Mouse (Mus musculus) forebrain, embryonic 12.5 days (tissue): ENCODE data around the gene Erg. TPM values are rescaled to one million over a fixed set of nuclear protein-coding genes. Genes with fewer than 3 reads are reported as not detected.

Experiments used
- ATAC-seq: fragments of 200-750 bp; cut with Nextera tagmentation; 2 replicates; pipeline ENCODE4 v1.8.0; 2017; ENCODE audit warnings: moderate TSS enrichment; ENCODE audit not compliant: low FRiP score
- H3K27ac ChIP-seq: fragments of 300-500 bp; sonication (generic); 2 replicates; pipeline ENCODE4 v1.5.1; 2016; ENCODE audit warnings: mild to moderate bottlenecking
- H3K27me3 ChIP-seq: fragments of 300-500 bp; sonication (generic); 2 replicates; pipeline ENCODE4 v1.6.1; 2016; ENCODE audit warnings: mild to moderate bottlenecking
- H3K36me3 ChIP-seq: fragments of 300-500 bp; sonication (generic); replicated peaks from 2 replicates; pipeline ENCODE4 v1.6.1; 2016; ENCODE audit warnings: mild to moderate bottlenecking
- H3K4me1 ChIP-seq: fragments of 300-500 bp; sonication (generic); 2 replicates; pipeline ENCODE4 v1.6.1; 2016
- H3K4me2 ChIP-seq: fragments of 300-500 bp; sonication (generic); 2 replicates; pipeline ENCODE4 v1.6.1; 2016; ENCODE audit warnings: mild to moderate bottlenecking, moderate library complexity
- H3K4me3 ChIP-seq: fragments of 300-500 bp; sonication (generic); replicated peaks from 2 replicates; pipeline ENCODE4 v1.5.1; 2016; ENCODE audit warnings: mild to moderate bottlenecking
- H3K9ac ChIP-seq: fragments of 300-500 bp; sonication (generic); 2 replicates; pipeline ENCODE4 v1.6.1; 2016; ENCODE audit warnings: mild to moderate bottlenecking
- H3K9me3 ChIP-seq: fragments of 300-500 bp; sonication (generic); 2 replicates; pipeline ENCODE4 v1.6.1; 2016
- WGBS: fragments of 180-500 bp; shearing (Covaris S2); methylation state at CpG from one replicate; pipeline ENCODE4 v1.1.7; 2016; 5-methylcytosine and 5-hydroxymethylcytosine counted together
- polyA plus RNA-seq: library from polyadenylated mRNA; unstranded; fragments of >200 nt; fragmentation: Nextera tagmentation; extraction: Ambion mirVana; gene quantifications from 2 replicates; pipeline ENCODE4 v1.2.1, GENCODE M21; 2016

Gene Erg
- polyA plus RNA-seq, 1 experiment from 2014 or later: 3.4 TPM

DNA sequence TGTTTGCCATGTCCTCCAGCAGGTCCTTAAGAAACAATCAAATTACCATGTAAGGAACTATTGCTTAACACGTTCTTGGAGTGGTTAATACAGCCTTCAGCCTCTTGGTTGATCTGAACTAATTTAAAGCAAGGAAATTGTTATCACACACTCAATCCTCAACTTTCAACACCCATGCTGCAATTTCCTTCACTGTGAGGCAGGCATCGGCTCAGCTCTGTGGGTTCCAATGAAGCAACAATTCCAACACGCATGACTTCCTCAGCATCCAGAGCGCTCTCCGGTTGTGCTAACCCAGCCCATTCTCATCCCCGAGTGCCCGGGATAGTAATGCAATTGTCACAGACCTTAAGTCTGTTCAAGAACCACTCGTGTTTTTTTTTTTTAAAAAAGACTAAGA is 121.8 kb downstream of the Erg start:
- Histone ChIP-seq H3K27ac (no peak overlapping the region), H3K9ac (no peak overlapping the region), H3K4me2 (no peak overlapping the region), H3K27me3 (no peaks in the 10 kb centered on the region), H3K36me3 (no peaks in the 10 kb centered on the region), H3K4me3 (no peak overlapping the region), H3K9me3 (no peaks in the 10 kb centered on the region), H3K4me1 (no peaks in the 10 kb centered on the region)
- no peak for ATAC-seq
- WGBS: 70% methylated on average over 8 of the region's 8 CpGs

DNA sequence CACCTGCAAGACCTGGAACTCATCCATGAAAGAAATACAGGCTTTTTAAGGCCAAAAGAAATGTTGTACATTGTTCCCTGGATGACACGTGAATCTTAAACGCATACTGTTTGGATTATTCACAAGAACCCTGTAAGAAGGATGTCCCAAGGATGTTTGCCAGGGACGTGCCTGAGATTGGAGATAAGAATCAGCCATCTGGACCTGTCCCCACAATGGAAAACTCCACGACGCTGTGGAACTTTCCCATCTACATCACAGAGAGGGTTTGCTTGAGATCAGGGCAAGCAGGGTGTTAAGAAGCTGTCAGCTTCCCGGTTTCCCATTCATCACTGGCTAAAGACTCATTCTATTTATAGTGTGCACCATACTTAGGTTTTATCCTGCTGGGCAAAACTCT is 122.6 kb downstream of the Erg start:
- Histone ChIP-seq H3K4me1 (no peaks in the 10 kb centered on the region), H3K27me3 (no peaks in the 10 kb centered on the region), H3K9ac (no peak overlapping the region)

DNA sequence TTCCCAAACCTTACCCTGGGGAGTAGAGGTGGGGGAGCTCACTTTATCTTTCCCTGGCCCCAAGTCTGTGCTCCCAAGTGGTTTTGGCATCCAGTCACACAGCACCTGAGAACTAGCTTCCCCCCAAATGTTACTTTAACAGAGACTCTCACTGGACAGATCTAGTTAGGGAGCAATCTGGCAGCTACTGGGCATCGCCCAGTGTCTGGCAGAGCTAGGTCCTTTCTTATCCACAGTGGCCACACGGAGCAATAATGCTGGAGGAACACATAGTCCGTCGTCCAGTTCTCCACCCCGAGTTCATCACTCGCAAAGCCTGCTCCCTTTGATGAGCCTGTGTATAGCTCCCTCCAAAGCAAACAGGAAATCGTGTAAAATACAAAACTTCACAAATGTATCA is 124.5 kb downstream of the Erg start:
- Histone ChIP-seq H3K27me3 (no peaks in the 10 kb centered on the region), H3K9ac (no peak overlapping the region), H3K36me3 (no peaks in the 10 kb centered on the region), H3K4me3 (no peak overlapping the region), H3K4me1 (no peaks in the 10 kb centered on the region), H3K4me2 (no peak overlapping the region), H3K9me3 (no peaks in the 10 kb centered on the region), H3K27ac (no peak overlapping the region)
- WGBS: 89% methylated on average over 7 of the region's 7 CpGs
- ATAC-seq: no peak

More for the DNA sequence above, 122.6 kb downstream of the Erg start:
- ATAC-seq: no peak
- H3K4me3 ChIP-seq: no peak overlapping the region
- H3K36me3 ChIP-seq: no peaks in the 10 kb centered on the region
- H3K27ac ChIP-seq: no peak overlapping the region
- H3K4me2 ChIP-seq: no peak overlapping the region
- WGBS: 70% methylated on average over 6 of the region's 6 CpGs
- no peaks in the 10 kb centered on the region for H3K9me3 ChIP-seq

DNA sequence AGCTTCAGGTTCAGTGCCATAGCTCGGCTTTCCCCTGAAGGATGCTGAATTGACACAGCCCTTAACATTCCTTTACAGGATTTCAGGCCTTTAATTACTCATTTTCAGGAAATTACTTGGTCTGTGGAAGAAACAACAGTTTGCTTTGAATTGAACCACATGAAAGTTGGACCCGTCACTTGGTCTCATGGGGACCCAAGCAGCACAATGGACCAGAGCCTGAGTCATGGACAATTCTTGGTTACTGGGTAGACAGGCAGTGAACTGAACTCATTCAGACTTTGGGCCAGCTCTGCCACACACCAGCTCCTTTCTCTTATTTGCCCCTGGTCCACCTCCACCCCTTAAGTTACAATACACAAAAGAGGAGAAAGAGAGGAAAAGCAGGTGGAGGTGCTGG is 126.1 kb downstream of the Erg start:
- no peak overlapping the region for H3K9ac ChIP-seq
- no peaks in the 10 kb centered on the region for H3K27me3 ChIP-seq
- H3K4me1 ChIP-seq: no peaks in the 10 kb centered on the region
- ATAC-seq: no peak
- no peaks in the 10 kb centered on the region for H3K36me3 ChIP-seq
- H3K27ac ChIP-seq: no peak overlapping the region
- no peak overlapping the region for H3K4me3 ChIP-seq
- 86% methylated on average over 2 of the region's 2 CpGs for WGBS
- H3K4me2 ChIP-seq: no peak overlapping the region
- no peaks in the 10 kb centered on the region for H3K9me3 ChIP-seq

DNA sequence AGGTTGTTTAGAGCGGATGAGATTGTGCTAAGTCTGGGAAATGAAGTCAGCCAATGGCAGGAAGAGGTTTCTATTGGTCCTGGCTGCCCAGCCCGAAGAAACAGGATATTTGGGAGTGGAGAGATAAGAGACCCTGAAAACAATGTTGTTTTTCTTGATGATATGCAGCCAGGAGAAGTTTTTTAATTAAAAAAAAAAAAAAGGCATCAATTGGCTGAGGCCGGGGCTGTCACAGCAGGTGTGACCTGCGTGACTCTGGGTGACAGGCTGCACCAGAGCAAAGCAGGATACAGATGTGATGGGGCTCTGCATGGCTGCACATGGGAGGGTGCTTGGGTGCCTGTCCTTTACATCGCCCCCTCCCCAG is 127.1 kb downstream of the Erg start:
- no peaks in the 10 kb centered on the region for H3K9me3 ChIP-seq
- ATAC-seq: no peak
- no peaks in the 10 kb centered on the region for H3K27me3 ChIP-seq
- no peak overlapping the region for H3K9ac ChIP-seq
- no peak overlapping the region for H3K27ac ChIP-seq
- no peaks in the 10 kb centered on the region for H3K4me1 ChIP-seq
- H3K36me3 ChIP-seq: no peaks in the 10 kb centered on the region
- H3K4me2 ChIP-seq: no peak overlapping the region
- no peak overlapping the region for H3K4me3 ChIP-seq
- WGBS: 71% methylated on average over 5 of the region's 5 CpGs

DNA sequence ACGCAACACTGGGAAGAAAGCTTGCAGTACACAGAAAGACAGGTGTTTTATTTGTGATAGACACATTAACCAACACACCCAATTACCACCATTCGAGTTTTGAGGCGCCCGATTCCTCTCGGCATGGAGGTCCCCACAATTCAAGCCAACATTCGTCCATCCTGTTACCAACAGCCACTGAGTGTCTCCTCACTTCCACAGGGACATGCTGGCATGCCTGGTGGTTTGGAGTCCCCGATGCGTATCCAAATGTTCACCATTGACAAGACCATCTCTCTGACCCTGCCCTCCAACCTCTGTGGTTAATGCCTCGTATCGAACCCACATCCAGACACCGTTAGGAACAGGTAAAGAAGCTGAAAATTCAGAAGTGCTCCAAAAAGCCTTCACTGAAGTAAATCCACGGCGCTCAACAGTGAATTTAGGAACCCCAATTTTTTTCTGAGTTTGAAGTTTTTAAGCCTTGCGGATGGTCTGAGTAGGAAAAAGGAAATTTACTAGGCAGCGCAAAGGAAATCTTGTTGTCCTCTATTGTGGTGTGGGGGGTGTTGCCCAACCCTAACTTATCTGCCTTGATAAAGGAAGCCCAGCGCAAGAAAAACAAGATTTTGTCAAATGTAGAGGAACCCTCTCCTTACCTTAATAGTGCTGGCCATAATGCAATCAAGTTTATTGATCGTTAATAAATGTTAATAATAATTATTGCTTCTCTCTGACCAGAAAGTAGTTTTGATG is 127.6 kb downstream of the Erg start:
- H3K4me2 ChIP-seq: no peak overlapping the region
- no peaks in the 10 kb centered on the region for H3K4me1 ChIP-seq
- no peak overlapping the region for H3K4me3 ChIP-seq
- no peaks in the 10 kb centered on the region for H3K36me3 ChIP-seq
- ATAC-seq: no peak
- H3K9ac ChIP-seq: no peak overlapping the region
- H3K27ac ChIP-seq: no peak overlapping the region
- H3K9me3 ChIP-seq: no peaks in the 10 kb centered on the region
- 88% methylated on average over 17 of the region's 17 CpGs for WGBS
- H3K27me3 ChIP-seq: no peaks in the 10 kb centered on the region

DNA sequence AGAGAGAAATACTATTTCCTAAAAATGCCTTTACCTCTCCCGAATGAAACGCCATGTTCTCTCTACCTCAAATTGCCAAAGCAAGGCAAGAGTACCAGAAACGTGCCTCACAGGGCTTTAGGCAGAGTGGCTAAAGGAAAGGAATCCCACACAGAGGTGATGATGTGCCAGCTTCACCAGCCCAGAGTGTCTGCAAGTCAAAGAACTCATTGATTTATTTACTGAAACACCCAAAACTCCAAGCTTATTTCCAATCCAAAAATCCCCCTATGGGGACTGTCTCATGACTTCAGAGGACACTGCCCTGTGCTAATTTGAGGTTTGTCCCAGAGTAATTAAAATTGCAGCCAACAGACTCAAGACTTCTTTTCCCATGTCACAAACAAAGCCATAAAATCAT is 129.4 kb downstream of the Erg start:
- Histone ChIP-seq H3K27ac (no peak overlapping the region), H3K4me3 (no peak overlapping the region), H3K9me3 (no peaks in the 10 kb centered on the region), H3K27me3 (no peaks in the 10 kb centered on the region), H3K4me1 (no peaks in the 10 kb centered on the region), H3K4me2 (no peak overlapping the region), H3K36me3 (no peaks in the 10 kb centered on the region), H3K9ac (no peak overlapping the region)
- WGBS: 89% methylated on average over 3 of the region's 3 CpGs
- ATAC-seq: no peak

DNA sequence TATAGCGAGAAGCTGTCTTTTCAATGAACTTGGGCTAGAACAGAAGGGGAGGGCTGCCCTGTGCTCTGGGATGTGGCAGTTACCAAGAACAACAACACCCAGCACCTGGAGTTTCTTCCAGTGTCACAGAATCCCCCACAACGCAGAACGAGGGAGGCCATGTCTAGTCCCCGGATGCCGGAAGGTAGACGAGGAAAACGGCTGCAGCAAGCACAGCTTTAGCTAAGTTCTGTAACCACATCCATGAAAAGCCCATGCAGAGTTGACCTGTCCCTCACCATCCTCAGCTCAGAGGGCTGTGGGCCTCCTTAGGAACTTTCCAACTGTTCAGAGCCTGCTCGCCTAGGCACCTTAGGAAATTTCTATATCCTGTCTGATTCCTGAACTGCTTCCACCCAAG is 130.5 kb downstream of the Erg start:
- H3K4me1 ChIP-seq: no peaks in the 10 kb centered on the region
- H3K27ac ChIP-seq: no peak overlapping the region
- no peak for ATAC-seq
- no peak overlapping the region for H3K4me2 ChIP-seq
- no peaks in the 10 kb centered on the region for H3K9me3 ChIP-seq
- H3K4me3 ChIP-seq: no peak overlapping the region
- H3K36me3 ChIP-seq: no peaks in the 10 kb centered on the region
- no peaks in the 10 kb centered on the region for H3K27me3 ChIP-seq
- H3K9ac ChIP-seq: no peak overlapping the region
- 89% methylated on average over 8 of the region's 8 CpGs for WGBS

DNA sequence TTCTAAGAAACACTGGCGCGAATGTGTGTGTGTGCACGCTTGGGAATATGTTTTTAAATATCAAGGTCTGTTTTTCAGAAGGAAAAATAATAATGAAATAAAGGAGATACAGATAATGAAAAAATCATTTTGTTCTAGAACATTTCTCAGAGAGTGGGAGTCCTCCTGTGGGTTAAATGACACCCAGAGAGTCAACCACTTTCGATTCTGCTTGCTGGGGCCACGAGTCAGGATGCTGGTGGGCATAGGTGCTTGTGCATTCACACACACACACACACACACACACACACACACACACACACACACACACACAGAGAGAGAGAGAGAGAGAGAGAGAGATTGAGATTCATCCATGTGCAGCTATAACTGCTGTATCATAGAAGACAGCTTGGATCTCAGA is 130.9 kb downstream of the Erg start:
- no peak overlapping the region for H3K4me3 ChIP-seq
- H3K4me2 ChIP-seq: no peak overlapping the region
- no peak for ATAC-seq
- no peaks in the 10 kb centered on the region for H3K9me3 ChIP-seq
- no peak overlapping the region for H3K9ac ChIP-seq
- no peaks in the 10 kb centered on the region for H3K4me1 ChIP-seq
- WGBS: 92% methylated on average over 5 of the region's 5 CpGs
- no peaks in the 10 kb centered on the region for H3K36me3 ChIP-seq
- no peak overlapping the region for H3K27ac ChIP-seq
- H3K27me3 ChIP-seq: no peaks in the 10 kb centered on the region

DNA sequence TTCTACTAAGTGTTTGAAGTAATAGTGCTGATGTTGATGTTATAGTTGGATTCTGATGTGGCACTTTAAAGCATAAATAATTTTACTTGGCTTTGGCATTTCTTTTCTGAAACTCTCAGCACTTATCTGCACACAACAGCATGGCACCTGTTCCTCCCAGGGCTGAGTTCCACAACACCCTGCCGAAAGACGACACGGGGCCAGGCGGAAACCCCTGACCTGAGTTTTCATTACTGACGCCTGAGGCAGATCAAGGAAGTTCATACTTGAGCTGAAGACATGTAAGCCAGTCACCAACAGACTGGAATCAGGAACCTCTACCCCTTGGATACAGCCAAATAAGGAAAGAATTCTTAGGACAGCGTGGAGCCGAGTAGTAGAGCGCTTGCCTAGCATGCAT is 134.0 kb downstream of the Erg start:
- ATAC-seq: no peak

DNA sequence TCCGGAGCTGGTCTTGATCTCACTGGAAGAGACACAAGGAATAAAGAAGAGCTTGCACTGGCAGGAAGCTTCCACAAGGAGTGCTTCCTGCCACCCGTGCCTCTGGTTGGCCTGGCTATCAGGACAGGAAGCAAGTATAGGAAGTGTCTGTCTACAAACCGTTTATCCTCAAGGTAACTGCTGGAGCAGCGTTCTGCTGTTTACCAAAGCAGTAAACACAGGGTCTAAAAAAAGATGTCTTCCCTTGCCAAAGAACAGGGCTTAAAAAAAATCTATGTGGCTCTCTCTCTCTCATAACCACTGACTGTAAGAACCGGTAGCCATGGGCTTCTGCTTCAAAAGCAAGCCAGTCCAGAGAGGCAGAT is 137.1 kb downstream of the Erg start:
- no peak overlapping the region for H3K27ac ChIP-seq
- no peaks in the 10 kb centered on the region for H3K36me3 ChIP-seq
- H3K4me1 ChIP-seq: no peaks in the 10 kb centered on the region
- H3K9me3 ChIP-seq: no peaks in the 10 kb centered on the region
- H3K4me2 ChIP-seq: no peak overlapping the region
- H3K9ac ChIP-seq: no peak overlapping the region
- ATAC-seq: no peak
- 85% methylated on average over 5 of the region's 5 CpGs for WGBS
- H3K27me3 ChIP-seq: no peaks in the 10 kb centered on the region
- no peak overlapping the region for H3K4me3 ChIP-seq

More for the DNA sequence above, 134.0 kb downstream of the Erg start:
- no peak overlapping the region for H3K9ac ChIP-seq
- no peak overlapping the region for H3K27ac ChIP-seq
- H3K36me3 ChIP-seq: no peaks in the 10 kb centered on the region
- no peak overlapping the region for H3K4me2 ChIP-seq
- H3K4me1 ChIP-seq: no peaks in the 10 kb centered on the region
- H3K27me3 ChIP-seq: no peaks in the 10 kb centered on the region
- no peaks in the 10 kb centered on the region for H3K9me3 ChIP-seq
- H3K4me3 ChIP-seq: no peak overlapping the region
- 93% methylated on average over 8 of the region's 8 CpGs for WGBS

DNA sequence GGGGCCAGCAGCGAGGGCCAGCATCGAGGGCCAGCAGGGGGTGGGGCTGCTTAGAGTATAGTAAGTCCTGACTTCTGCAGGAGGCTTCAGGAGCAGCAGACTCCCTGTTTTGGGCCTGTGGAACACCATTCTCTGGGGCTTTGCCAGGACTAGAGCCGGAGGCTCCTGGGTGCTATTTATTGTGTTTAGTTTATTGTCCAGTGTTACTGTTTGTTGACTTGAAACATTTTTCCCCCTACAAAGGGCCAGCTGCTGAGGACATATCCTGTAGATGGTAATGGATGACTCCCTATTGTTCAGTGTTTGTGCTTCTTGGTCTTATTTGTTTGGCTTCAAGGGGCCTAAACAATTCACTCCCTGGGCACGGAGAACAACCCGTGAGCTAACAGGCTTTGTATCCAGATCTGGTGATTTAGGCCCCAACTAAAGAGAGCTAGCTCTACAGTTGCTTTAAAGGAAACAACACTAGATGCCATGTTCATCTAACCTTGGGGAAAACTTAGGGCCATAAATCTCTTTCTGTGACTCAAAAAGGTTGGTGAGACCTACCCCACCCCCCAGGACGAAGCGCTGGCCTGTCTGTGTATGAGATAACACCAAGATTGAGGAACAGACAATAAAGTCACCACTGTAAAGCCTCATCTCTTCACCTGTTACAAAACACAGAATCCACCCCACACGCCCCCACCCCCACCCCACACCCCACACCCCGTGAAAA is 137.6 kb downstream of the Erg start:
- H3K27ac ChIP-seq: no peak overlapping the region
- H3K4me2 ChIP-seq: no peak overlapping the region
- ATAC-seq: no peak
- no peaks in the 10 kb centered on the region for H3K9me3 ChIP-seq
- no peaks in the 10 kb centered on the region for H3K27me3 ChIP-seq
- 82% methylated on average over 9 of the region's 9 CpGs for WGBS
- H3K4me1 ChIP-seq: no peaks in the 10 kb centered on the region
- H3K9ac ChIP-seq: no peak overlapping the region
- no peaks in the 10 kb centered on the region for H3K36me3 ChIP-seq
- H3K4me3 ChIP-seq: no peak overlapping the region

DNA sequence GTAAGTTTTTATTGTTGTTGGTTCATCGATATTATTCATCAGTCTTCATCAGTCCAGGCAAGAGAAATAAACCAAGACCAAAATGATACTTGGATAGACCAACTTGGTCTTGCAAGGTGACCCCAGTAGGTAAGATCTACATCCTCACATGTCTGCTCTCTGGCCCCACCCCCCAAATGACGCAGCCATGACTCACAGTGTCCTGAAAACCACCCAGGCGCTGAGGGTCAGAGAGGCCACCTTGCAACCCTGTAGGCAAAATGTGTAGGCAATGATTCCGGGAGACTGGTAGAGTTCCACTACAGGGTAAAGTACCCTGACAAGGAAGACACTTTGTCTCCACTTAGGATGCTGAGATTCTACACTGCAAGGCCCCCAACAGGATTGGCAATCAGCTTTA is 138.5 kb downstream of the Erg start:
- no peak overlapping the region for H3K4me3 ChIP-seq
- H3K4me1 ChIP-seq: no peaks in the 10 kb centered on the region
- no peak overlapping the region for H3K9ac ChIP-seq
- no peaks in the 10 kb centered on the region for H3K9me3 ChIP-seq
- no peak overlapping the region for H3K4me2 ChIP-seq
- no peak overlapping the region for H3K27ac ChIP-seq
- H3K27me3 ChIP-seq: no peaks in the 10 kb centered on the region
- no peaks in the 10 kb centered on the region for H3K36me3 ChIP-seq
- no peak for ATAC-seq
- 81% methylated on average over 4 of the region's 4 CpGs for WGBS
